Mouse (Mus musculus): ENCODE results near the gene Nrgn.

The Nrgn gene

GRCm38 (mm10) chr9:37552536-37553293 is at the start of gene Nrgn:
Gene Nrgn (minus strand): TSS chr9:37552904.
- DNase-seq, result peak; percentile 85

GRCm38 (mm10) chr9:37600538-37601205 is 48.0 kb upstream of the Nrgn start:
- DNase-seq, result peak; percentile 80

GRCm38 (mm10) chr9:37598637-37599036 is 45.9 kb upstream of the Nrgn start:
- no peak for DNase-seq

GRCm38 (mm10) chr9:37595570-37595969 is 42.9 kb upstream of the Nrgn start:
- no peak for DNase-seq

- DNase-seq, result no peak
Measured at GRCm38 (mm10) chr9:37593690-37594089, 41.0 kb upstream of the Nrgn start.

- DNase-seq, result no peak
Measured at GRCm38 (mm10) chr9:37592633-37593032, 39.9 kb upstream of the Nrgn start.

GRCm38 (mm10) chr9:37592025-37592424 is 39.3 kb upstream of the Nrgn start:
- DNase-seq, result no peak

- DNase-seq, result no peak
Measured at GRCm38 (mm10) chr9:37590381-37590780, 37.7 kb upstream of the Nrgn start.

- DNase-seq, result no peak
Measured at GRCm38 (mm10) chr9:37586718-37587117, 34.0 kb upstream of the Nrgn start.

- no peak for DNase-seq
Measured at GRCm38 (mm10) chr9:37583594-37583993, 30.9 kb upstream of the Nrgn start.

- DNase-seq, result no peak
Measured at GRCm38 (mm10) chr9:37576436-37576930, 23.8 kb upstream of the Nrgn start.

- DNase-seq, result no peak
Measured at GRCm38 (mm10) chr9:37572204-37572876, 19.6 kb upstream of the Nrgn start.

GRCm38 (mm10) chr9:37569231-37569835 is 16.6 kb upstream of the Nrgn start:
- no peak for DNase-seq

- no peak for DNase-seq
Measured at GRCm38 (mm10) chr9:37568605-37569214, 16.0 kb upstream of the Nrgn start.

- peak; percentile 22 for DNase-seq
Measured at GRCm38 (mm10) chr9:37567892-37568604, 15.3 kb upstream of the Nrgn start.

- DNase-seq, result peak; percentile 34
Measured at GRCm38 (mm10) chr9:37567454-37567853, 14.8 kb upstream of the Nrgn start.

GRCm38 (mm10) chr9:37567019-37567418 is 14.3 kb upstream of the Nrgn start:
- peak; percentile 5 for DNase-seq

- DNase-seq, result no peak
Measured at GRCm38 (mm10) chr9:37563805-37564204, 11.1 kb upstream of the Nrgn start.

- no peak for DNase-seq
Measured at GRCm38 (mm10) chr9:37560617-37561016, 7.9 kb upstream of the Nrgn start.

GRCm38 (mm10) chr9:37556366-37556765 is 3.7 kb upstream of the Nrgn start:
- DNase-seq, result no peak

- DNase-seq, result no peak
Measured at GRCm38 (mm10) chr9:37554838-37555748, 2.4 kb upstream of the Nrgn start, which contains the start of gene Siae. Gene Siae (plus strand): TSS chr9:37555698.
